Mouse (Mus musculus) MEL (cell line): ENCODE measurements around the gene Shisa9.

Experiments used
- CHD2 ChIP-seq: IDR thresholded peaks from 2 replicates; pipeline ENCODE4 v1.6.1; 2011; ENCODE audit warnings: low read length, improper control_type of control experiment
- CTCF ChIP-seq, 3 experiments: IDR thresholded peaks in 2 of 3; conservative IDR thresholded peaks in 1 of 3; 2 replicates each; pipeline ENCODE4 v1.5.1; 2011 to 2012; ENCODE audit warnings: low read length in 3 of 3, low read depth in 2 of 3, mild to moderate bottlenecking in 2 of 3, improper control_type of control experiment in 1 of 3, inconsistent platforms in 1 of 3, mixed read lengths in 1 of 3, moderate library complexity in 1 of 3; ENCODE audit not compliant: control insufficient read depth in 1 of 3, insufficient read depth in 1 of 3, poor library complexity in 1 of 3, severe bottlenecking in 1 of 3
- EP300 ChIP-seq, 2 experiments: IDR thresholded peaks; 2 replicates each; pipeline ENCODE4 v1.6.1; 2011; ENCODE audit warnings: improper control_type of control experiment in 2 of 2, low read length in 2 of 2, low read depth in 1 of 2, mild to moderate bottlenecking in 1 of 2
- ETS1 ChIP-seq: IDR thresholded peaks from 2 replicates; pipeline ENCODE4 v1.6.1; 2012; ENCODE audit warnings: low read depth, mild to moderate bottlenecking, inconsistent platforms, low read length, improper control_type of control experiment, moderate library complexity
- MAZ ChIP-seq: IDR thresholded peaks from 2 replicates; pipeline ENCODE4 v1.6.1; 2012; ENCODE audit warnings: low read depth, mild to moderate bottlenecking, inconsistent platforms, low read length, improper control_type of control experiment
- POLR2A ChIP-seq, 2 experiments: IDR thresholded peaks; 2 replicates each; pipeline ENCODE4 v1.6.1; 2011 to 2012; ENCODE audit warnings: low read length in 2 of 2, mild to moderate bottlenecking in 2 of 2, control low read depth in 1 of 2, improper control_type of control experiment in 1 of 2, low read depth in 1 of 2, moderate library complexity in 1 of 2; ENCODE audit not compliant: control insufficient read depth in 1 of 2, insufficient read depth in 1 of 2, poor library complexity in 1 of 2
- ZKSCAN1 ChIP-seq: IDR thresholded peaks from 2 replicates; pipeline ENCODE4 v1.6.1; 2012; ENCODE audit warnings: low read depth, mild to moderate bottlenecking, inconsistent platforms, low read length, improper control_type of control experiment, moderate library complexity
- ZNF384 ChIP-seq: IDR thresholded peaks from 2 replicates; pipeline ENCODE4 v1.6.1; 2012; ENCODE audit warnings: low read depth, mild to moderate bottlenecking, inconsistent platforms, low read length, improper control_type of control experiment

DNA sequence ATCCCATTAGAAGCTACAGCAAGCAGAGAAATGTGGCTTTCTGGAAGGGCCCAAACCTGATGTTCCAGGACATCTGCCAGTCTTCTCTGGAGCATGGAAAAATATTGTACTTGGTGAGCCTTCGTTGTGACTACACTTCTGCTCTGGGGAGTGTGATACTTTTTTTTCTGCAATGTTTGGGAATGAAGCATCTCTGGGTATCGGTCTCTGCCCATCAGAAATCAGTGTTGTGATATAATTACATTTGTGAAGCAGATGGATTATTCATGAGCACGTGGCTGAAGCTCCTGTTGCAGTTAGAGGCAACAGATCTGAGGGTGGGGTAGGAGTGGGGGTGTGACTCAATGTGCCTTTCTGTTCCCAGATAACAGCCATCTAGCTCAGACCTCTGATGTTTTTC, 218.2 kb downstream of the Shisa9 start:
- no peak for TF ChIP-seq CTCF (IDR thresholded peaks at IDR 0.05 in 2 of 3, conservative IDR thresholded peaks at IDR 0.05 in 1 of 3; ENCODE audit: control insufficient read depth in 1 of 3, insufficient read depth in 1 of 3, low read depth in 2 of 3, low read length in 3 of 3, poor library complexity in 1 of 3, severe bottlenecking in 1 of 3)
- TF ChIP-seq EP300 (IDR thresholded peaks at IDR 0.05; ENCODE audit: low read depth in 1 of 2, low read length in 2 of 2) = no peak
- TF ChIP-seq ZNF384 = no peak
- TF ChIP-seq ZKSCAN1 = no peak
- no peak for TF ChIP-seq POLR2A (IDR thresholded peaks at IDR 0.05; ENCODE audit: control insufficient read depth in 1 of 2, insufficient read depth in 1 of 2, low read depth in 1 of 2, low read length in 2 of 2, poor library complexity in 1 of 2)
- TF ChIP-seq CHD2 = no peak
- TF ChIP-seq ETS1 = no peak
- TF ChIP-seq MAZ = no peak
